Mouse (Mus musculus) embryonic fibroblast, embryonic 13.5 days (primary cell): ENCODE results near the gene Helz2. TPM values are rescaled to one million over a fixed set of nuclear protein-coding genes. Genes with fewer than 3 reads are reported as not detected.
A peak's percentile ranks its signal among the peaks of the same experiment; 100 is the strongest.
"Not testable (repeated sequence)": the region's sequence is repeated elsewhere in the genome, so short reads cannot be mapped to it uniquely, and the experiment has no call there.

Experiments
- H3K27ac ChIP-seq: 2 replicates; pipeline ENCODE4 v1.5.1; 2012; ENCODE audit warnings: low read length, control low read depth, inconsistent platforms; ENCODE audit not compliant: insufficient read depth
- H3K4me1 ChIP-seq: 2 replicates; pipeline ENCODE4 v1.6.1; 2011; ENCODE audit warnings: low read length; ENCODE audit not compliant: control insufficient read depth, insufficient read depth
- H3K4me3 ChIP-seq: 2 replicates; pipeline ENCODE4 v1.5.1; 2011; ENCODE audit warnings: mild to moderate bottlenecking, control low read depth, low read length; ENCODE audit not compliant: insufficient read depth
- CTCF ChIP-seq: IDR thresholded peaks from 2 replicates; pipeline ENCODE4 v1.5.1; 2011; ENCODE audit warnings: mild to moderate bottlenecking, control low read depth, low read length, moderate library complexity, borderline replicate concordance; ENCODE audit not compliant: insufficient read depth
- POLR2A ChIP-seq: IDR thresholded peaks from 2 replicates; pipeline ENCODE4 v1.6.1; 2011; ENCODE audit warnings: low read depth, mild to moderate bottlenecking, control low read depth, low read length, moderate library complexity
- polyA plus RNA-seq: library from polyadenylated mRNA; stranded (reverse); fragments of >200 nt; gene quantifications from 2 replicates; pipeline ENCODE4 v1.2.4, GENCODE M21; 2011; ENCODE audit warnings: low read depth; ENCODE audit not compliant: missing spikeins, insufficient read length

Gene Helz2
- 10.5 and 12.3 TPM in 2 replicates for polyA plus RNA-seq

DNA sequence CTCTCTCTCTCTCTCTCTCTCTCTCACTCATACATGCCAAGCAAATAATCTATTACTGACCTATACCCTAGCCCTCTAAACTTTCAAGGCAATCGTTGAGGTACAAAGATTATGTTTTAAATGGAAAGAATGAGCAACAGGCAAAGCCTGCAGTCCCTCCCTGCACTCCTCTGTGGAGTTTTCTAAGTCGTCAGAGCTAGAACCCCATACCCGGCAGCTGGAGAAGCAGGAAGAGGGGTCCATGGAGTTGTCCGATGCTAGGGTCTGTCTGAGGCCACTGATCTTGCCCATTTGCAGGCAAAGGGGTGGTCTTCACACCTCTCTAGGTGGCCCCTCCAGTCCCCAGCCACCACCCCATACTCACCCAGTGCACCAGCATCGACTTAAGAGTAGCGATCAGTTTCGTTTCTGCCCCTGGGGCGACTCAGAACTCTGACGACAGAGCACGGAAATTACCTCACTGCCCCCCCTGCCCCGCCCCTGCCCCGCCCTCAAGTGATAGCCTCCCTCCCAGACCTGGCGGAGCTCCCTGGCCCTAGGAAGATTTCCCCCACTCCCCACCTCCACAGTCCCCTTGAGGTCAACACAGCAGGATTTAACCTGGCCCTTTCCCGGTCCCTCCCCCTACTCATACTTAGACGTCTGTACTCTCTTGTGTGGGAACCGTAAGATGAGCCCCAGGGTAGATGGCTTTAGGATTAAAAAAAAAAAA, at the start of gene Helz2:
Gene Helz2, minus strand, starts transcription at position 426 of the 712 bp plus-strand sequence.
- Histone ChIP-seq H3K4me1 (no peaks in the 10 kb centered on the region), H3K27ac (no peak within 1 kb of the TSS), H3K4me3 (peak within 1 kb of the TSS; percentile 70)
- TF ChIP-seq POLR2A (peak; percentile 87), CTCF (no peak)

DNA sequence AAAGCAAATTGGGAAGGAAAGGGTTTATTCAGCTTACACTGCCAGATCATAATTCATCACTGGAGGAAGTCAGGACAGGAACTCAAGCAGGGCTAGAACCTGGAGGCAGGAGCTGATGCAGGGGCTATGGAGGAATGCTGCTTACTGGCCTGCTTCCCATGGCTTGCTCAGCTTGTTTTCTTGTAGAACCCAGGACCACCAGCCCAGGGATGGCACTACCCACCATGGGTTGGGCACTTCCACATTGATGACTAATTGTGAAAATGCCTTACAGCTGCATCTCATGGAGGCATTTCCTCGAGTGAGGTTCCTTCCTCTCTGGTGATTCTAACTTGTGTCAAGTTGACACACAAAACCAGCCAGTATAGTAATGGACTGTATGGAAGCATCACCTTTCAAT, 49.1 kb upstream of the Helz2 start:
- Histone ChIP-seq H3K4me1 (peaks cover 6% of the 10 kb centered on the region; the same call in 1 of the 2 replicates), H3K27ac (no peak overlapping the region), H3K4me3 (no peak overlapping the region)
- no peak for TF ChIP-seq CTCF
- no peak for TF ChIP-seq POLR2A

- TF ChIP-seq POLR2A (no peak), CTCF (no peak)
- H3K4me1 ChIP-seq, result peaks cover 6% of the 10 kb centered on the region; the same call in 1 of the 2 replicates
These were observed 46.9 kb upstream of the Helz2 start for GRCm38 (mm10) chr2:181288691-181289090.

DNA sequence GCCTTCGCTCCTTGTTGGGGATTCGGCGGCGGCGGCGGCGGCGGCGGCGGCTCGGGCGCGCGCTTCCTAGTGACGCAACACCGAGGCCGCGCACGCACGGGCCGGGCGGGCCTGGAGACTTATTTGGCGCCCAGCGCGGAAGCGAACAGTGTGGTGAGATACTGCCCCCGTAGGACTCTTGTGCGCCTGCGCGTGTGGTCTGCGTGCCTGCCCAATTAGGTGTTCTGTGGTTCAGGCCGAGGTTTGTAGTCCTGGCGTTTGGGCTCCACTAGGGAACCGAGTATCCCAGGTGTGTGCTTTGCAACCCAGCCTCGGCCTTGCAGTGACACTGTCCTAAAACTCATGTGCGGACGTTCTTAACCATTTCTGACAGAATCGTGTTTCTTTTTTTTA, 46.1 kb upstream of the Helz2 start, which contains the start of gene Gmeb2:
Gene Gmeb2, minus strand, starts transcription at position 78 of the 393 bp plus-strand sequence.
- H3K4me3 ChIP-seq, result peak within 1 kb of the TSS; percentile 90
- peak; percentile 93 for TF ChIP-seq POLR2A
- not testable (repeated sequence) for H3K4me1 ChIP-seq
- H3K27ac ChIP-seq, result peak within 1 kb of the TSS; percentile 84

More at GRCm38 (mm10) chr2:181288691-181289090, 46.9 kb upstream of the Helz2 start:
- Histone ChIP-seq H3K27ac (no peak overlapping the region), H3K4me3 (peak overlapping the region; percentile 62; the same call in 1 of the 2 replicates)

DNA sequence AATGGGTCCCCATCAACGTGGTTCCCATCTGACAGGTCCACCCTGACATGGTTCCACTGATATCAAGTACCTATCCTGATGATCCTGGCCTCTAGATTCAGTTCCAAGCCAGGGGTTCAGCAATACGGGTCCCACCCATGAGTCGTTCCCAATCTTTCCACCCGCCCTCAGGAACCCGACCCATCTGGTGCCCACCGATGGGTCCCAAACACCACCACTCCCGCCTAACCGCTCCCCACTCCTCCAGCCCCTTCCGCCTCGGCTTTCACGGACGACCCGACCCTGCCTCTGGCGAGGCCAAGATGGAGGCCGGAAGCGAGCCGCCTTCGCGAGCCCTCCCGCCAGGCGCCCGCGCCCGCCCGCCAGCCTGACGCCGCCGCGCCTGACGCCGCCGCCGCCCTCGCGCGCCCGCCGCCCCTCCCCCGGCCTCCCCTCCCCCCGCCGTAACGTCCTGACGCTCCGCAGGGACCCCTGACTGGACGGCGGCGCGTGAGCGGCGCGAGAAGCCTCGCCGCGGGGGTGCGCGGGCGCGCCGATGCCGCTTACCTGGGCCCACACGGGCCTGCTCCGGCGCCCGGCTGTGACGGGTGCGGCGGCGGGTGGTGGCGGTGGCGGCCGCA, 45.6 kb upstream of the Helz2 start:
- peak overlapping the region; percentile 84 for H3K27ac ChIP-seq
- TF ChIP-seq CTCF, result no peak
- peak; percentile 87 for TF ChIP-seq POLR2A
- H3K4me1 ChIP-seq, result peaks cover 6% of the 10 kb centered on the region; the same call in 1 of the 2 replicates
- peak overlapping the region; percentile 90 for H3K4me3 ChIP-seq

DNA sequence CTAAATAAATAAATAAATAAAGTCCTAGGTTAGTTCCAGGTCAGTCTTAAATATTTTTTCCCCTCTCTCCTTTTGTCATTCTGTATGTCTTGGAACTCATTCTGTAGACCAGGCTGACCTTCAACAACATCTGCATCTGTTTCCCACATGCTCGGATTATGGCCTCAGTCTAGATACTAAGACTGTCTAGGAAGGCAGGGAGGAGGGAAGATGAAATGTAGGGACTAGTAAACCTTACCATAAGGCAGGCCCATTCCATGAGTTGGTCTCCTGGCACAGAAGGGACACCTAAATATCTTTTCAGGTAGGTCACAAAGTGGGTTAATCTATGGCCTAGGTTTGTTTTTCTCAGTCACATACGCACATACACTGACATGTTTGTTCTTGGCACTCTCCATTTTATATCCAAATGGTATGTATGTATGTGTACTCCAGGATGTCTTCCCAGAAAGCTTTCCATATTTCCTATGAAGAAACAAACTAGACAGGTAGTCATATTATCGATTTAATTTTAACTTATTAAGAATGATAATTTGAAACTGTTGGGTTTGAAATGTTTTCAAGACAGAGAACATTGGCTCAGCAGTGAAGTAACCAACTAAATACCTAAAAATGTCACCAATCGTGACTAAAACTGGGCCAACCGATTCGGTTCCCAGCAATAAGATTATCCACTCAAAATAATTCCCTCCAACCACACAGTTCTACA, 45.0 kb upstream of the Helz2 start:
- H3K4me3 ChIP-seq, result peak overlapping the region; percentile 90
- peaks cover 6% of the 10 kb centered on the region; the same call in 1 of the 2 replicates for H3K4me1 ChIP-seq
- TF ChIP-seq CTCF (no peak), POLR2A (peak; percentile 50)
- peak overlapping the region; percentile 84 for H3K27ac ChIP-seq

- H3K4me3 ChIP-seq, result no peak overlapping the region
- H3K4me1 ChIP-seq, result no peaks in the 10 kb centered on the region
- TF ChIP-seq POLR2A, result no peak
- TF ChIP-seq CTCF, result no peak
- H3K27ac ChIP-seq, result no peak overlapping the region
These were observed 38.1 kb upstream of the Helz2 start for GRCm38 (mm10) chr2:181279968-181280367.

GRCm38 (mm10) chr2:181277866-181278265, 36.0 kb upstream of the Helz2 start:
- Histone ChIP-seq H3K4me3 (no peak overlapping the region), H3K4me1 (no peaks in the 10 kb centered on the region), H3K27ac (no peak overlapping the region)
- TF ChIP-seq POLR2A (no peak), CTCF (no peak)

- Histone ChIP-seq H3K27ac (no peak overlapping the region), H3K4me3 (no peak overlapping the region), H3K4me1 (no peaks in the 10 kb centered on the region)
- no peak for TF ChIP-seq CTCF
- no peak for TF ChIP-seq POLR2A
These were observed 34.9 kb upstream of the Helz2 start for GRCm38 (mm10) chr2:181276766-181277165.

- Histone ChIP-seq H3K27ac (no peak overlapping the region), H3K4me1 (no peaks in the 10 kb centered on the region), H3K4me3 (no peak overlapping the region)
- TF ChIP-seq CTCF (no peak), POLR2A (no peak)
These were observed 32.8 kb upstream of the Helz2 start for GRCm38 (mm10) chr2:181274639-181275038.

DNA sequence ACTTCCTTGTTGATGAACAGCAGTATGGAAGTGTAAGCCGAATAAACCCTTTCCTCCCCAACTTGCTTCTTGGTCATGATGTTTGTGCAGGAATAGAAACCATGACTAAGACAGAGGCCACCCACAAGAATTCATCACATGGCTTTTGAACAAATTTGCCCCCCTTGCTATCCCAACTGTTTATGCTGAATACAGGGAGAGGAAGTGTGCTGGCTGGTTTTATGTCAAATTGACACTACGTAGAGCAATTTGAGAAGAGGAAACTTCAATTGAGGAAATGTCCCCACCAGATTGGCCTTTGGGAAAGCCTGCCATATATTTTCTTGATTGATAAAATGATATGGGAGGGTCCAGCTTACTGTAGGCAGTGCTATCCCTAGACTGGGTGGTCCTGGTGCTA, 32.0 kb upstream of the Helz2 start:
- TF ChIP-seq CTCF (no peak), POLR2A (no peak)
- no peak overlapping the region for H3K27ac ChIP-seq
- no peak overlapping the region for H3K4me3 ChIP-seq
- no peaks in the 10 kb centered on the region for H3K4me1 ChIP-seq
